Mouse (Mus musculus): ENCODE measurements at regions not wholly inside any gene's neighbourhood (a gene's known extent, or its start where the extent isn't known, plus 50 kb on each side); places are given as distances from the start of the nearest gene placed in this dataset.

DNA sequence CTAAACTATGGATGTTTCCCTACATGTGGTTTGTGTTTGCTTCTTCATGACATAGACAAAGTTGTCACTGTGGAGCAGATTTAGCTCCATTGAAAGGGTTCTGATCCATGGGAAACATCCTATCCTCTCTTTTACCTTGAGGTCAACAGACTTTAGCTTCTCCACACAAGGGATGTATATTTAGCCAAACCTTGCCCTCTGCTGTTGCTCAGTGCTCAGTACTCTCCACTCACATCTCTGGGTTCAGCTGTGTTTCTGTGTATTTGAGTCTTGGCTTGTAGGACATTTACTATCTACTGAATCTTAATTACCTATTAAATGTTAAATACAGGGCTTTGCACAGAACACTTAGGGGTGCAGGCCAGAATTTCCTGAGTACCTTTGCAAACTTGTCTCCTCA, 503.5 kb downstream of the Inhba start:
- TF ChIP-seq CTCF (IDR thresholded peaks at IDR 0.05), result no peak
- Histone ChIP-seq H3K4me3 (no peak overlapping the region), H3K27ac (no peak overlapping the region)
- DNase-seq (ENCODE audit: extremely low spot score in 1 of 2, low spot score in 2 of 2), result no peak
- intact Hi-C loops (cut with DNase I), result loop anchor here (5.0 kb wide), 1 partner anchor 38 kb away; no protein-coding TSS in a partner anchor

DNA sequence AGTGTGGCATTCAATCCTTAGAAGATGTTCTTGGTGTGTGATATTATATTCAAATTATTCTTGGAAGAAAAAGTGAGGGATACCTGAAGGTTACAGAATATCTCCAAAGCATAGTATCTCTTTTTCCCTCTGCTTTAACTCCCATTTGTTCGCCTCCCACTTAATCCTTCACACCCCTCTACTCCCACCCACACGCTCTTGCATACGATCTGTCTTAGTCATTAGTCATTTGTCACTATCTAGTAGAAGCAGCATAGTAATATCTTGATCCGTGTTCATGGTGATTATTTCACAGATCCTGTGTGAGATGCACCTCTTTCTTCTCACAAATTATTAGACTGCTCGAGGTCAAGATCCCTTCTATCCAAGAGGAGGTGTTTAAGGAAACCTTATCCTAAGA, 517.4 kb downstream of the Inhba start:
- Histone ChIP-seq H3K4me3 (no peak overlapping the region), H3K27ac (no peak overlapping the region)
- no peak for DNase-seq (ENCODE audit: extremely low spot score in 1 of 2, low spot score in 2 of 2)
- no peak for TF ChIP-seq CTCF (IDR thresholded peaks at IDR 0.05)
- intact Hi-C loops (cut with DNase I), result no loop called here

DNA sequence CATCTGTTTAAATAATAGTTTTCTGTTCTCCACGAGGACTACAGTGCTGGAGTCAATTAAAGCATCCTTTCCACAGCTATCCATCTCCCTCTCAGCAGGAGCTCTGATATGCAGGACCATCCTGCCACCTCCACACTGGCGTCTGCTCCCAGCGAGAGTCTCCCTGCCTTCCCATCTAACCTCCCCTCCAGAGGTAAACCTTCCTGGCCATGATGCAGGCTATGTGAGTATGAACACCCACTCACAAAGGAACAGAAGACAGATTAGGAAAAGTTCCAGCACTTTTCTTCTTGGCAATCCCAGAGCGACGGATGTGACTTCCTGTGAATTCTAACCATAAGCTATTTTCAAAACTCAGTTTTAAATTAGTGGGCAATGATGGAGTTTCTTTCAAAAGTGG, 532.1 kb downstream of the Inhba start:
- TF ChIP-seq CTCF (IDR thresholded peaks at IDR 0.05), result no peak
- H3K27ac ChIP-seq, result peak overlapping the region; percentile 59
- DNase-seq (ENCODE audit: extremely low spot score in 1 of 2, low spot score in 2 of 2), result peak in 1 of 2 experiments; percentile 35

DNA sequence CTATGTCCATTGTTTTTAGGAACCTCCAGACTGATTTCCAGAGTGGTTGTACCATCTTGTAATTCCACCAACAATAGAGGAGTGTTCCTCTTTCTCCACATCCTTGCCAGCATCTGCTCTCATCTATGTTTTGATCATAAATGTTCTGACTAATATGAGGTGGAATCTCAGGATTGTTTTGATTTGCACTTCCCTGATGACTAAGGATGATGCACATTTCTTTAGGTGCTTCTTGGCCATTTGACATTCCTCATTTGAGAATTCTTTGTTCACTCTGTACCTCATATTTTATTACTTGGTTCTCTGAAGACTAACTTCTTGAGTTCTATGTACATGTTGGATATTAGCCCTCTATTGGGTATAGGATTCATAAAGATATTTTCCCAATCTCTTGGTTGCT, 538.4 kb downstream of the Inhba start:
- intact Hi-C loops (cut with DNase I), result no loop called here
- no peak for TF ChIP-seq CTCF (IDR thresholded peaks at IDR 0.05)
- H3K27ac ChIP-seq, result no peak overlapping the region
- DNase-seq (ENCODE audit: extremely low spot score in 1 of 2, low spot score in 2 of 2), result no peak
- H3K4me3 ChIP-seq, result no peak overlapping the region

More for the DNA sequence above, 532.1 kb downstream of the Inhba start:
- intact Hi-C loops (cut with DNase I), result loop anchor here (5.0 kb wide), 4 partner anchors 104 to 531 kb away; partner anchors contain the start of gene Inhba
- no peak overlapping the region for H3K4me3 ChIP-seq

DNA sequence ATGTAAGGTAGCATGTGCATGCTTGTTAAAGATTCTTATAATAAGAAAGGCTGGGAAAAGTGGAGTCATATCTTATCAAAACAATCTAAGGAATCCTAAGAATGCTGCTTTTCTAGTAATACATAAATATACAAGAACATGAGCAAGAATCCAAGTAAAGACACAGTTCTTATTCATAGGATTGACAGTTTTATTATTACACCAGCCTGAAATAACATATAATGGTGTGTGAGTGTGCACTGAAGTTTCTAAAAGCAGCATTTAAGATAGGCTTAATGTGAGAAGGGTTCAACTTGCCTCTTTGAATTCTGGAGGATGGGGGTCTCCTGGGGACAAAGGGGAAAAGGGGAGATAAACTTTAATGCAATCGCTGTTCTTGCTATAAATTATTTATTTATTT, 553.3 kb downstream of the Inhba start:
- DNase-seq (ENCODE audit: extremely low spot score in 1 of 2, low spot score in 2 of 2), result no peak
- Histone ChIP-seq H3K27ac (no peak overlapping the region), H3K4me3 (no peak overlapping the region)
- intact Hi-C loops (cut with DNase I), result no loop called here
- TF ChIP-seq CTCF (IDR thresholded peaks at IDR 0.05), result no peak

DNA sequence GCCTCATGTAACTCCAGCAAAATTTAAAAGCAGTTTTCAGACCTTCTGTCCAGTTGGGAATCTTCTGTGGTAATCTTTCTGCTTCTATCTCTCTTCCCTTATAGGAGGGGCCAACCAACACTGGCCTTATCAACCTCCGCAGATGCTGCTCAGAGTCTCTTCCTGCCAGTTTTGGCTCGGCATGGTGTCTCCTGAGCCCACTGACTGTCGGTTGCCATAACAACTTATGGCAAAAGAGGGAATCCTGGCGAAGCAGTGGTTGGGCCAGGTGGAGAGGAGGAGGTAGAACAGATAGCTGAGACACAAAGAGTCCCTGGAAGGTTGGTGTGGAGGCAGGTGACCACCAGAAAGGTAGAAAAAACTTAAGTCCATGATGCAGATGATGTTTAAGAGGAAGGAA, 562.4 kb downstream of the Inhba start:
- Histone ChIP-seq H3K27ac (no peak overlapping the region), H3K4me3 (no peak overlapping the region)
- intact Hi-C loops (cut with DNase I), result no loop called here
- TF ChIP-seq CTCF (IDR thresholded peaks at IDR 0.05), result no peak
- DNase-seq (ENCODE audit: extremely low spot score in 1 of 2, low spot score in 2 of 2), result peak; percentile 7 to 29

DNA sequence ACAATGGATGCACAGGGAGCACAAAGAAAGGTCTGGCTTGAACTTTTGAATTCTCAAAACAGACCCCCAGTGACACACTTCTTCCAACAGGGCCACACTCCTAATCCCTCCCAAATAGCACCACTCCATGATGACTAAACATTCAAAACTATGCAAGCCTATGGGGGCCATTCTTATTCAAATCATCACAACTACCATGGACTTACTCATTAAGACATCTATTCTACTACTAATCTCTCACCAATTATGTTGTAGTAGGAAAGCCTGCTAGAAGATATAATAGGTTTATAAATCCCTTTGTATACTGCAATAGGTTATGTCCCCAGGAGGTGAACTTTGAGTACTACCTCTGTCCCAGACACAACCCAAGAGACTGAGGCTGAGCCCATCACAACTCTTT, 574.6 kb downstream of the Inhba start:
- no peak for DNase-seq (ENCODE audit: extremely low spot score in 1 of 2, low spot score in 2 of 2)
- intact Hi-C loops (cut with DNase I), result no loop called here
- Histone ChIP-seq H3K27ac (no peak overlapping the region), H3K4me3 (no peak overlapping the region)
- TF ChIP-seq CTCF (IDR thresholded peaks at IDR 0.05), result no peak

DNA sequence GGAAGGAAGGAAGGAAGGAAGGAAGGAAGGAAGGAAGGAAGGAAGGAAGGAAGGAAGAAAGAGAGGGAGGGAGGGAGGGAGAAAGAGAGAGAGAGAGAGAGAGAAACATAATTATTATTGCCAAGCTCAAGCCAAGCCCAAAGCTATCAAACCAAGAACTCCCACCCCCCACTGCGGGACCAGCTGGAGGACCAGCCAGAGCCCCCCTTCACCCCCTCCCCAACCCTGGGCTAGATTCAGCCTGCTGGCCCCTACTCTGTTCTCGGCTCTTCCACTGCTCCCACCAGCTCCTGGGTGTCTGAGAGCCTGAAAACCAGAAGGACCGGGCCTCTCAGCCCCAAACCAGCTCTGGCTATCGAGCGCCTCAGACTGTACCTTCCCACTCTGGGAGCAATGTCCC, 608.1 kb downstream of the Inhba start:
- intact Hi-C loops (cut with DNase I), result no loop called here
- no peak for DNase-seq (ENCODE audit: extremely low spot score in 1 of 2, low spot score in 2 of 2)
- TF ChIP-seq CTCF (IDR thresholded peaks at IDR 0.05), result no peak
- Histone ChIP-seq H3K27ac (no peak overlapping the region), H3K4me3 (no peak overlapping the region)

DNA sequence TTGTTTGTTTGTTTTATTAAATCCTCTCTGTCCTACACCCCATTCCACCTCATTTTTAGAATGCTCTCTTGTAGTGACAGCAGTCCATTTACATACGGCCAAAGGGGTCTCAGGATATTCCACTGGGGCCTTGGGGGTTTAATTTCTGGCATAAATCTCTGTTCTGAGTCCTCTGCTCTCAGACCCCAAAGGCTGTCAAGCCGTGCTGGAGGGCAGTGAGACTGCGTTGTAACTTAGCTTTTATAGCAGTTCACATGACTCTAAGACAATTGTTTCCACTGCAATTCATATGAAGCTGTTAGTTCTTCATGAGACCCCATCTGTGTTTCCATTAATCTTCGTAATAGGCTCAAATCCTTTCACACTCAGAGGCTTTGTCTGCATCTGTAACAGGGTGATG, 614.9 kb downstream of the Inhba start:
- intact Hi-C loops (cut with DNase I), result no loop called here
- H3K4me3 ChIP-seq, result no peak overlapping the region
- no peak for DNase-seq (ENCODE audit: extremely low spot score in 1 of 2, low spot score in 2 of 2)
- TF ChIP-seq CTCF (IDR thresholded peaks at IDR 0.05), result no peak
- no peak overlapping the region for H3K27ac ChIP-seq

DNA sequence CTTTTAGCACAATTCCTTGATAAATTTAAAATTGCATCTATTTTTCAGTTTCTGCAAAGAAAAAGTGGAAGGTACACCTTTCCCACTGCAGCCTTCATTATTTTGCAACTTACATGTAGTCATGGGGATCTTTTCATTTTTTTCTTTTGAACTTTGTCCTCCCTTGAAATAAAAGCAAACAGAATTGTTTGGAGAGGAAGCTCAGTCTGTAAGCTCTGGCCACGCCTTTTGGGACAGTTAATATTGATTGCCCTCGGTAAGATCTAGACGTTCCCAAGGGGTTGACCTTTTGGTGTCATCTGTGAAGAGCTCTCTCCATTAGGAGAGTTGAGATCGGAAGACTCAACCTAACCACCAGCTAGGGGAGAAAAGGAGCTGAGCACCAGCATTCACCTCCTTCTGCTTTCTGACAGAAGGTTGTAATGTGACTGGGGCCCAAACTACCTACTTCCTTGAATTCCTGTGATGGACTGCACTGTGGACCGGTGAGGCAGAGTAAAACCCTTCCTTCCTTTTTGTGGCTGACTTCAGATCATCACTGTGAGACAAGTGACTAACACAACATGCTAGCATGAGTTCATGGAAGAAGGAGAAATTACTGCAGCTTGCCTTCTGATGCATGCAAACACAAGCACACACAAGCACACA, 621.9 kb downstream of the Inhba start:
- H3K4me3 ChIP-seq, result no peak overlapping the region
- intact Hi-C loops (cut with DNase I), result no loop called here
- DNase-seq (ENCODE audit: extremely low spot score in 1 of 2, low spot score in 2 of 2), result no peak
- TF ChIP-seq CTCF (IDR thresholded peaks at IDR 0.05), result no peak
- H3K27ac ChIP-seq, result no peak overlapping the region

DNA sequence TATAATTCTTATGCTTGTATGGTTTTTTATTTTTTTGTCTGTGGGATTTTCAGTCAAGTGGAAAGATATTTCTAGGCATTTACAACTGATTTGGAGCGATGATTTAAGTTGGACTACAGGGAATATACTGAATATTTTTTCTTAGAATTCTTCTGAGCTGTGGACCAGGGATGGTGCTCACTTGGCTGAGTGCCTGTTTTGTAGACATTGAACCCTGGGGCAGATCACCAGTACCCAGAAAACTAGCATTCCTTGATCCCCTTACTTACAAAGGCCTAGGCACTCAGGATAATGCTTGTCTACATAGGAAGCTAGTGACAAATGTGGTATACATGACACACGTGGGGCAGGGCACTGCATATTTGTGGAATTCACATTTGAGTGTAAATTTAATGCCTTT, 624.6 kb downstream of the Inhba start:
- DNase-seq (ENCODE audit: extremely low spot score in 1 of 2, low spot score in 2 of 2), result no peak
- no peak for TF ChIP-seq CTCF (IDR thresholded peaks at IDR 0.05)
- intact Hi-C loops (cut with DNase I), result no loop called here

DNA sequence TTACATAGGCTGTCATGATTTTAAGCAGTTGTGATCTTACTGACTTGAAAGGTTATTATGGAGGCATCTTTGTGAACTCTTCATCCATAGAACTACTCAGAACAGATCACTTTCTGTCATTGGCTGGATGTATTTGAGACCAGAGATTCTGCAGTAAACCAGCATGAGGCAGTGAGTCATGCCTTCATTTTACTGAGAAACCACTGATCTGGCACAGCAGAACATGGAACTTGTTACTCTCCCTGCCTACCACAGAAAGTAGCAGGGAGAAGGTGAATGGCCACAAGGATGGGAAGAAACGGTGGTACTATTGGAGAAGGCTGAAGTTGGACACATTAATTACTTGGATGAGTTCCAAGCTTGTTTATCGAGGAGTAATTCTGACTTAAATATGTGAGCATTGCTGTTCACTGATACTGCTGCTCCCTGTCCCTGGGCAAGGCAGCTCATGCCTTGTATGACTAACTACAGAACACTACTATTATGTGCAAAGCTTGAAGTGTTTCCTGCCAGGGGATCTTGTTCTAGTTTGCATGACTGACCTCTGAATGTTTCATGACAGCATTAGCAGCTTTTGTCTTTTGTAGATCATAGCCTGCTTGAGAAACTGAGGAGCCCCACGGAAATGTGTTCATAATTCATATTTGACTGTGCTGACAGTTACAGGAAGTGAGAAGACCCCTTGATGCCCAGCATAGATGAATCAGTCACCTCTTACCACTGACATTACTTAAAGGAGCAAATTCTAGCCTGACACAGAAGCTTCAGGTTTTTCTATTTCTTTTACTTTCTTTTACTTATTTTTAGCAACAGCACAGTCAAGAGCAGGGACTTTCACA, 630.2 kb downstream of the Inhba start:
- no peak overlapping the region for H3K27ac ChIP-seq
- H3K4me3 ChIP-seq, result no peak overlapping the region
- intact Hi-C loops (cut with DNase I), result no loop called here
- no peak for DNase-seq (ENCODE audit: extremely low spot score in 1 of 2, low spot score in 2 of 2)
- no peak for TF ChIP-seq CTCF (IDR thresholded peaks at IDR 0.05)

More for the DNA sequence above, 624.6 kb downstream of the Inhba start:
- no peak overlapping the region for H3K4me3 ChIP-seq
- H3K27ac ChIP-seq, result no peak overlapping the region
